7 mouse cellular contexts compared by ENCODE assay signal in the genomic region with DNA sequence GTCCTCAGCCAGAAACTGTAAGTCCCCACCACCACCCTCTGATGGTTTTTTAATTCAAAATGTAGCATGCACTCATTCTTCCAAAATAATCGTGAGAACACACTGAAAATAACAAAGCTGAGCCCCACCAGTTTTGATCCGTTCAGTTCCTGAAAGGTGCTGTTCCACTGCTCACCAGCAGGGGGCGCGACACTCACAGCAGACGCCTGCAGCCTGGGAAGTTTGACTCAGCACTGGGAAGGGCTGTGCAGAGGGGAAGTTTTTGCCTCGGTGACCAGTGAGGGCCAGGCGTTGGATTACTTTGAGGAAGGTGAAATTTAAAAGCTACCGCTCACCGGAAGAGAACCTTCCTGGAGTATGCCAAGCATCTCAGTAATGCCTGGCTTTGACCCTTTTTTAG.
DNase-seq lines count a peak whose midpoint lies in the region; ATAC-seq and TF ChIP-seq lines count a peak whose summit lies in the region.

No protein-coding gene starts in this region.

- peak; percentile 86 for DNase-seq in adipocyte (ENCODE audit: low spot score)
- DNase-seq in cerebellum, postnatal 25 days, result peak; percentile 90 to 92
- peak; percentile 82 for DNase-seq in gastrocnemius, adult 18-20 months (ENCODE audit: low spot score)
- DNase-seq in intestine, embryonic 14.5 days (ENCODE audit: low spot score), result peak; percentile 91
- peak; percentile 82 to 86 for DNase-seq in left cerebral cortex, postnatal 10 days (ENCODE audit: extremely low spot score in 1 of 2, low spot score in 2 of 2)

- no peak overlapping the region for H3K4me3 ChIP-seq in intestine, embryonic 14.5 days (ENCODE audit: low read depth, low read length)
- H3K4me3 ChIP-seq in small intestine, adult 2 months (ENCODE audit: low read depth, low read length), result no peak overlapping the region

- ATAC-seq in intestine, embryonic 14.5 days (replicated peaks; ENCODE audit: low FRiP score, low TSS enrichment, low read depth), result peak; percentile 55; the same call in 1 of the 2 replicates
- ATAC-seq in megakaryocyte-erythroid progenitor cell, adult 5-6 weeks (replicated peaks; ENCODE audit: low FRiP score, low TSS enrichment, poor library complexity, severe bottlenecking), result 0 out of 2 replicates have a peak, but pooled peaks have one; percentile 17

- TF ChIP-seq POLR2A in small intestine, adult 2 months (IDR thresholded peaks at IDR 0.05; ENCODE audit: low read depth, low read length), result no peak

- H3K4me2 ChIP-seq in intestine, embryonic 14.5 days (ENCODE audit: low read length), result no peak overlapping the region

- no peaks in the 10 kb centered on the region for H3K4me1 ChIP-seq in intestine, embryonic 14.5 days (replicated peaks; ENCODE audit: control insufficient read depth, insufficient read depth, low read length)
- H3K4me1 ChIP-seq in small intestine, adult 2 months (ENCODE audit: control insufficient read depth, insufficient read depth, insufficient read length, low read length), result peaks cover 5% of the 10 kb centered on the region; the same call in 1 of the 2 replicates

- no peak overlapping the region for H3K9ac ChIP-seq in intestine, embryonic 14.5 days (ENCODE audit: low read length)

- intact Hi-C loops in left cerebral cortex, postnatal 10 days (cut with DNase I), result loop anchor here (1.0 to 5.0 kb wide), 2 partner anchors 171 to 333 kb away; no protein-coding TSS in a partner anchor

- H3K27ac ChIP-seq in intestine, embryonic 14.5 days (ENCODE audit: low read depth), result no peak overlapping the region
- no peak overlapping the region for H3K27ac ChIP-seq in small intestine, adult 2 months (ENCODE audit: insufficient read depth, low read depth, low read length)

- H3K27me3 ChIP-seq in intestine, embryonic 14.5 days (replicated peaks; ENCODE audit: control insufficient read depth, insufficient read depth, low read length), result no peaks in the 10 kb centered on the region
- H3K27me3 ChIP-seq in small intestine, adult 2 months (ENCODE audit: control insufficient read depth, insufficient read depth, low read length), result no peaks in the 10 kb centered on the region

- H3K9me3 ChIP-seq in intestine, embryonic 14.5 days (ENCODE audit: control insufficient read depth, low read length), result no peaks in the 10 kb centered on the region

- no peaks in the 10 kb centered on the region for H3K36me3 ChIP-seq in intestine, embryonic 14.5 days (ENCODE audit: control insufficient read depth, insufficient read depth, low read length)
- H3K36me3 ChIP-seq in small intestine, adult 2 months (ENCODE audit: control insufficient read depth, insufficient read depth, low read length), result no peaks in the 10 kb centered on the region

- peak; percentile 99 for TF ChIP-seq CTCF in small intestine, adult 2 months (IDR thresholded peaks at IDR 0.05; ENCODE audit: extremely low read depth, insufficient read length, insufficient replicate concordance, low read depth, low read length)

- WGBS in intestine, embryonic 14.5 days, result under 1% methylated on average over 9 of the region's 9 CpGs
- 2% methylated on average over 9 of the region's 9 CpGs for WGBS in small intestine, adult 2 months
